Comparison of ENCODE assay signal across 14 mouse cellular contexts in genomic region chr4:134638111-134638550, GRCm38 (mm10).
DNase-seq lines count a peak whose midpoint lies in the region; ATAC-seq and TF ChIP-seq lines count a peak whose summit lies in the region.
"Had no signal": no experiment of that assay in that cellular context is flagged by ENCODE, and none has a peak within 500 bp of the region (broad histone marks: within the 10 kb centered on the region; RNA-seq: fewer than 3 reads in every experiment).

No protein-coding gene starts in this region.

- TF ChIP-seq CTCF in intestine, postnatal 0 days (IDR thresholded peaks at IDR 0.05; ENCODE audit: low read depth): no peak
- TF ChIP-seq CTCF in bone marrow macrophage, adult 2 months (IDR thresholded peaks at IDR 0.05; ENCODE audit: low read depth, low read length): no peak

- no peaks in the 10 kb centered on the region for H3K36me3 ChIP-seq in intestine, embryonic 14.5 days (ENCODE audit: control insufficient read depth, insufficient read depth, low read length)
- no peaks in the 10 kb centered on the region for H3K36me3 ChIP-seq in intestine, postnatal 0 days (ENCODE audit: control insufficient read depth, insufficient read depth)
- H3K36me3 ChIP-seq: G1E; limb, embryonic 15.5 days; lung, embryonic 15.5 days had no signal

- H3K27me3 ChIP-seq in intestine, embryonic 14.5 days (replicated peaks; ENCODE audit: control insufficient read depth, insufficient read depth, low read length): no peaks in the 10 kb centered on the region
- H3K27me3 ChIP-seq in intestine, postnatal 0 days (replicated peaks; ENCODE audit: control insufficient read depth, insufficient read depth, low read length): no peaks in the 10 kb centered on the region
- H3K27me3 ChIP-seq: limb, embryonic 15.5 days; lung, embryonic 15.5 days had no signal

- H3K4me2 ChIP-seq in intestine, embryonic 14.5 days (ENCODE audit: low read length): no peak overlapping the region
- no peak overlapping the region for H3K4me2 ChIP-seq in intestine, postnatal 0 days (replicated peaks; ENCODE audit: low read depth)
- H3K4me2 ChIP-seq: limb, embryonic 15.5 days; lung, embryonic 15.5 days had no signal

- 38% methylated on average over 5 of the region's 5 CpGs for WGBS in intestine, embryonic 14.5 days
- 55% methylated on average over 5 of the region's 5 CpGs for WGBS in intestine, postnatal 0 days

- peak overlapping the region; percentile 34; the same call in 1 of the 2 replicates for H3K27ac ChIP-seq in intestine, embryonic 14.5 days (ENCODE audit: low read depth)
- H3K27ac ChIP-seq in intestine, postnatal 0 days (ENCODE audit: low read depth, low read length): no peak overlapping the region
- H3K27ac ChIP-seq in bone marrow macrophage, adult 2 months (ENCODE audit: insufficient read depth, low read depth, low read length): peak overlapping the region; percentile 89
- H3K27ac ChIP-seq: limb, embryonic 15.5 days; lung, embryonic 15.5 days had no signal

- no peak for ATAC-seq in intestine, embryonic 14.5 days (replicated peaks; ENCODE audit: low FRiP score, low TSS enrichment, low read depth)
- no peak for ATAC-seq in intestine, postnatal 0 days

- H3K9me3 ChIP-seq in intestine, embryonic 14.5 days (ENCODE audit: control insufficient read depth, low read length): no peaks in the 10 kb centered on the region
- H3K9me3 ChIP-seq in intestine, postnatal 0 days (ENCODE audit: control insufficient read depth): no peaks in the 10 kb centered on the region
- H3K9me3 ChIP-seq: G1E; limb, embryonic 15.5 days had no signal

- no peak for TF ChIP-seq POLR2A in bone marrow macrophage, adult 2 months (IDR thresholded peaks at IDR 0.05; ENCODE audit: borderline replicate concordance, low read depth, low read length)

- DNase-seq in intestine, embryonic 14.5 days (ENCODE audit: low spot score): no peak
- peak; percentile 66 for DNase-seq in 3134 (ENCODE audit: extremely low read depth, insufficient read length, low spot score)
- DNase-seq in heart, postnatal 14 days: peak; percentile 33 to 62
- no peak for DNase-seq in embryo, embryonic 11 days
- no peak for DNase-seq in adrenal gland, adult 8-10 months
- DNase-seq in frontal cortex, postnatal 10 days (ENCODE audit: low spot score in 2 of 2): no peak
- DNase-seq: cerebellum, postnatal 10 days; gastrocnemius, postnatal 10 days had no signal

- no peak overlapping the region for H3K4me3 ChIP-seq in intestine, embryonic 14.5 days (ENCODE audit: low read depth, low read length)
- H3K4me3 ChIP-seq in intestine, postnatal 0 days (ENCODE audit: low read depth, low read length): no peak overlapping the region
- H3K4me3 ChIP-seq in bone marrow macrophage, adult 2 months (ENCODE audit: insufficient read depth, low read length): no peak overlapping the region
- H3K4me3 ChIP-seq: erythroblast, embryonic 14.5 days; limb, embryonic 15.5 days; lung, embryonic 15.5 days had no signal

- no peak overlapping the region for H3K9ac ChIP-seq in intestine, embryonic 14.5 days (ENCODE audit: low read length)
- no peak overlapping the region for H3K9ac ChIP-seq in intestine, postnatal 0 days (ENCODE audit: low read depth, low read length)
- H3K9ac ChIP-seq: limb, embryonic 15.5 days; lung, embryonic 15.5 days had no signal

- H3K4me1 ChIP-seq in intestine, embryonic 14.5 days (replicated peaks; ENCODE audit: control insufficient read depth, insufficient read depth, low read length): peaks cover 16% of the 10 kb centered on the region
- no peaks in the 10 kb centered on the region for H3K4me1 ChIP-seq in intestine, postnatal 0 days (replicated peaks; ENCODE audit: control insufficient read depth, insufficient read depth, low read length)
- peaks cover 43% of the 10 kb centered on the region for H3K4me1 ChIP-seq in bone marrow macrophage, adult 2 months (ENCODE audit: control insufficient read depth, insufficient read depth, low read length)

- intact Hi-C loops in heart, postnatal 14 days (cut with DNase I): no loop called here

Comparison
In these comparisons a context has a peak if more than half of its experiments do, and no peak if none do; other contexts are left out.
1. DNase-seq: peak in 3134 (single experiment) and heart, postnatal 14 days (2 of 2); none in intestine, embryonic 14.5 days (single experiment), embryo, embryonic 11 days (single experiment), adrenal gland, adult 8-10 months (single experiment) and frontal cortex, postnatal 10 days (0 of 2).